Mouse (Mus musculus): Measurements from ENCODE around the gene Nsd2. TPM values are rescaled to one million over a fixed set of nuclear protein-coding genes. Genes with fewer than 3 reads are reported as not detected.
"Not testable (repeated sequence)": the region's sequence is repeated elsewhere in the genome, so short reads cannot be mapped to it uniquely, and the experiment has no call there.

Nsd2 gene
- polyA plus RNA-seq, 1 experiment from 2014 or later = 48.6 TPM

DNA sequence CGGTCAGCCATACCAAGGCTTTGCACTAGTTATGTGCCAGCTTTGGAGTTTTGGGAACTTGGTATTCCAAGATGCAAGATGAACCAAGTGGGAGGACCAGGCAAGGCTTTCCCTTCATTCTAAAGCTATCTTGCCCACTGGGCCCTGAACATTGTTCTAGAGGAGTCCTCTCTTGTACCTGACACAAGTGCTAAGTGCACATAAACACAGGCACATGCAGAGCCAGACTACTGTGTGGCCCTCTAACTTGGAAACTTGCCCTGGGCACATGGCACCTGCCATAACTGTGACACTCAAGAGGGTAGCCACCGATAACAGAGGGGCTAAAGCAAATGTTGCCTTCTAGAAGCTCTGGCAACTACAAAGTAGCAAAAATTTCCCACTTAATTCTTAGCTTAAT lies 82.2 kb downstream of the Nsd2 start:
- no peaks in the 10 kb centered on the region for H3K4me1 ChIP-seq (replicated peaks; ENCODE audit: control insufficient read depth, insufficient read depth, low read length)
- H3K9ac ChIP-seq (ENCODE audit: low read depth, low read length) = no peak overlapping the region
- no peak for ATAC-seq (replicated peaks; ENCODE audit: low FRiP score)
- DNase-seq (ENCODE audit: low spot score) = no peak
- H3K4me2 ChIP-seq = no peak overlapping the region
- H3K9me3 ChIP-seq (ENCODE audit: control insufficient read depth, low read length) = no peaks in the 10 kb centered on the region
- H3K36me3 ChIP-seq (ENCODE audit: control insufficient read depth, insufficient read depth, low read length) = peaks cover 46% of the 10 kb centered on the region
- 95% methylated on average over 2 of the region's 2 CpGs for WGBS
- no peak overlapping the region for H3K27ac ChIP-seq (ENCODE audit: low read depth, low read length)
- H3K4me3 ChIP-seq (ENCODE audit: low read depth, low read length) = no peak overlapping the region
- H3K27me3 ChIP-seq (replicated peaks; ENCODE audit: control insufficient read depth, insufficient read depth, low read length) = no peaks in the 10 kb centered on the region

DNA sequence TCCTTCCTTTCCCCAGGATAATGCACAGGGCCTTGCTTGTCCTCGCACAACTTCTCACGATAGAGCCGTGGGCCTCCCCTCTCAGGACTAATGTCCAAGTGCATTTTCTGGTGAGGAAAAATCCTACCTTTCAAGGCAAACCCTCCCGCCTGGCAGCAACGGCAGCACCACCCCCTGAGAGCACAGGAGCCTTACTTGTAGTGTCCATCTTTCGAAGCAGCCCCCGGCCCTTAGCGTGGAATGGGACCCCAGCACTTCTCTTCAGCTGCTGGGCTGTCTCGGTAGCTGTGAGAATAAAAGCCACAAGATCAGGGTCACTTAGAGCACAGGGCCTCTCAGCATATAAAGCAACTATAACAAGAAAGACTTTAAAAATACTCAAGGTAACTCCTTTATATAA lies 82.7 kb downstream of the Nsd2 start:
- no peak for ATAC-seq (replicated peaks; ENCODE audit: low FRiP score)
- 91% methylated on average over 9 of the region's 9 CpGs for WGBS
- H3K36me3 ChIP-seq (ENCODE audit: control insufficient read depth, insufficient read depth, low read length) = peaks cover 43% of the 10 kb centered on the region

DNA sequence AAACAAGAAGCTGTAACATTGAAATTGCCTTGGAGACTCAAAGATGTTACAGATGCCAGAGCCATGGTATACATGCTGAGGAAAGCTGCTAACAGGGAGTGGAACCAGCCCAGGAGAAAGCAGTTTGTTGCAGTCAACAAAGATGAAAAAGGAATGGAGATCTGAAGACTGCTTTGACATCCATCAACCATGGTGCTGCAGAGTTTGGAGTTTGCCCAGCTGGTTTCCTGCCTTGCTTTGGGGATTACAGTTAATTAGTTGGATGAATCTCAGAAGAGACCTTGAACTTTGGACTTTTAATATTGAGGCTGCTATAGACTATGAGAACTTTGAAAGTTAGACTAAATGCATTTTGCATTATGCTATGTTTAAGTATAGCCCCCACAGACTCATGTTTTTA lies 94.5 kb downstream of the Nsd2 start:
- not testable (repeated sequence) for H3K27me3 ChIP-seq (replicated peaks; ENCODE audit: control insufficient read depth, insufficient read depth, low read length); H3K9me3 ChIP-seq (ENCODE audit: control insufficient read depth, low read length); ATAC-seq (replicated peaks; ENCODE audit: low FRiP score); H3K27ac ChIP-seq (ENCODE audit: low read depth, low read length); H3K4me3 ChIP-seq (ENCODE audit: low read depth, low read length); H3K9ac ChIP-seq (ENCODE audit: low read depth, low read length); H3K4me1 ChIP-seq (replicated peaks; ENCODE audit: control insufficient read depth, insufficient read depth, low read length); H3K4me2 ChIP-seq; DNase-seq (ENCODE audit: low spot score)
- H3K36me3 ChIP-seq (ENCODE audit: control insufficient read depth, insufficient read depth, low read length) = peaks cover 32% of the 10 kb centered on the region

More for the DNA sequence above, 82.7 kb downstream of the Nsd2 start:
- H3K9ac ChIP-seq (ENCODE audit: low read depth, low read length) = no peak overlapping the region
- no peak for DNase-seq (ENCODE audit: low spot score)
- H3K4me2 ChIP-seq = no peak overlapping the region
- H3K4me3 ChIP-seq (ENCODE audit: low read depth, low read length) = no peak overlapping the region
- no peak overlapping the region for H3K27ac ChIP-seq (ENCODE audit: low read depth, low read length)
- no peaks in the 10 kb centered on the region for H3K4me1 ChIP-seq (replicated peaks; ENCODE audit: control insufficient read depth, insufficient read depth, low read length)
- H3K9me3 ChIP-seq (ENCODE audit: control insufficient read depth, low read length) = no peaks in the 10 kb centered on the region
- H3K27me3 ChIP-seq (replicated peaks; ENCODE audit: control insufficient read depth, insufficient read depth, low read length) = no peaks in the 10 kb centered on the region

DNA sequence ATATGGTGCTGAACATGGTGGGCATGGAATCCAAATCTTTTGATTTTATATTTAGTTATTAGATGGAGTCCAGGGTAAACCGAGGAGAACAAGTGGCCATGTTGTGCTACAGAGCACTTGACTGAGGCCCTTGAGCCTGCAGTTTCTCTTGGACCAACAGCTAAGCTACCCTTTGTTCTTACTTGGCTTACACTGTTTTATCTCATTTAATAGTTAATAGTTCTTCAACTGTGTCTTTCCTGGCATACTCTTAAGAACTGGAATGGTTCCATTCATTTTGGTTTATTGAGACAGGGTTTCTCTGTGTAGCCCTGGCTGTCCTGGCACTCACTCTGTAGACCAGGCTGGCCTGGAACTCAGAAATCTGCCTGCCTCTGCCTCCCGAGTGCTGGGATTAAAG lies 96.1 kb downstream of the Nsd2 start:
- peaks cover 47% of the 10 kb centered on the region for H3K36me3 ChIP-seq (ENCODE audit: control insufficient read depth, insufficient read depth, low read length)
- WGBS = 94% methylated on average over 2 of the region's 2 CpGs
- not testable (repeated sequence) for DNase-seq (ENCODE audit: low spot score); H3K4me3 ChIP-seq (ENCODE audit: low read depth, low read length); H3K27me3 ChIP-seq (replicated peaks; ENCODE audit: control insufficient read depth, insufficient read depth, low read length); H3K9me3 ChIP-seq (ENCODE audit: control insufficient read depth, low read length); H3K27ac ChIP-seq (ENCODE audit: low read depth, low read length); ATAC-seq (replicated peaks; ENCODE audit: low FRiP score); H3K9ac ChIP-seq (ENCODE audit: low read depth, low read length); H3K4me2 ChIP-seq; H3K4me1 ChIP-seq (replicated peaks; ENCODE audit: control insufficient read depth, insufficient read depth, low read length)

DNA sequence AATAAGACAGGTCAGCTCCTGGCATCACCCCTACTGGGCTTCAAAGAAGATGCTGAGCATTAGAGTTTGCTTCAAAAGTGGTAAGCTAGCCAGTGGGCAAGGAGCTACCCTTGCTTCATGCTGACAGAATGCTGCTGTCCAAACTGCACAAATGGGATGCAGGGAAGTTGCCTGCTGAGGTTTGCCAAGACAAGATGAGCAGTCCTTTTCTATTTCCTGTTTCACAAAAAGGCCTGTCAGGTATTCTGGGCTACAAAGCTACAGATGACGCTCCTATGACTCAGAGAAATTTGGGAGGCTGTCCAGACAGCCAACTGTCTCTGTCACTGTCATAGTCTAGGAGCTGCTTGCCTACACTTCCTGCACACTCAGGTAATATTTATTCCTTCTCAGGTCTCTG lies 98.9 kb downstream of the Nsd2 start:
- Histone ChIP-seq H3K4me3 (ENCODE audit: low read depth, low read length) (no peak overlapping the region), H3K9me3 (ENCODE audit: control insufficient read depth, low read length) (no peaks in the 10 kb centered on the region), H3K9ac (ENCODE audit: low read depth, low read length) (no peak overlapping the region), H3K36me3 (ENCODE audit: control insufficient read depth, insufficient read depth, low read length) (peaks cover 41% of the 10 kb centered on the region), H3K4me2 (no peak overlapping the region), H3K27ac (ENCODE audit: low read depth, low read length) (no peak overlapping the region), H3K4me1 (replicated peaks; ENCODE audit: control insufficient read depth, insufficient read depth, low read length) (peaks cover 10% of the 10 kb centered on the region), H3K27me3 (replicated peaks; ENCODE audit: control insufficient read depth, insufficient read depth, low read length) (no peaks in the 10 kb centered on the region)
- no peak for ATAC-seq (replicated peaks; ENCODE audit: low FRiP score)
- no peak for DNase-seq (ENCODE audit: low spot score)
- WGBS = 93% methylated on average over 1 of the region's 1 CpGs

DNA sequence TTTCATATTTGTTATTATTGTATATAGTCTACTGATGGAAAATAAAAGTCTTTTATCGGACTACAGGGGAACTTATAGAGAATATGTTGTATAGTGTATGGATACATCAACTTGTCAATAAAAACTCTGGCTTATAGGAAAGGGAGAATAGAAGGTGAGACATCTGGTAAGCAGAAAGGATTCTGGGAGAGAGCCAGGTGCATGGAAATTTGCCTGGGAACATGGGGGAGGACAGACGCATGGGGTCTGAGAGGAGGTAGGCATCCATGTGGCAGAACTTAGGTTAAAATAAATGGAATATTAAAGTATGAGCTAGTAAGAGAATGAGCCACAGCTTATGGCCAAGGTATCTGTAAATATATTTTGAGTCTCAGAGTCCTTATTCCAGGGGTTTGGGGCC lies 99.5 kb downstream of the Nsd2 start:
- Histone ChIP-seq H3K4me1 (replicated peaks; ENCODE audit: control insufficient read depth, insufficient read depth, low read length) (peaks cover 10% of the 10 kb centered on the region), H3K27ac (ENCODE audit: low read depth, low read length) (no peak overlapping the region), H3K36me3 (ENCODE audit: control insufficient read depth, insufficient read depth, low read length) (peaks cover 41% of the 10 kb centered on the region), H3K9me3 (ENCODE audit: control insufficient read depth, low read length) (no peaks in the 10 kb centered on the region), H3K27me3 (replicated peaks; ENCODE audit: control insufficient read depth, insufficient read depth, low read length) (no peaks in the 10 kb centered on the region), H3K4me2 (no peak overlapping the region), H3K9ac (ENCODE audit: low read depth, low read length) (no peak overlapping the region), H3K4me3 (ENCODE audit: low read depth, low read length) (no peak overlapping the region)
- DNase-seq (ENCODE audit: low spot score) (no peak), ATAC-seq (replicated peaks; ENCODE audit: low FRiP score) (no peak)
- WGBS = 97% methylated on average over 2 of the region's 2 CpGs

DNA sequence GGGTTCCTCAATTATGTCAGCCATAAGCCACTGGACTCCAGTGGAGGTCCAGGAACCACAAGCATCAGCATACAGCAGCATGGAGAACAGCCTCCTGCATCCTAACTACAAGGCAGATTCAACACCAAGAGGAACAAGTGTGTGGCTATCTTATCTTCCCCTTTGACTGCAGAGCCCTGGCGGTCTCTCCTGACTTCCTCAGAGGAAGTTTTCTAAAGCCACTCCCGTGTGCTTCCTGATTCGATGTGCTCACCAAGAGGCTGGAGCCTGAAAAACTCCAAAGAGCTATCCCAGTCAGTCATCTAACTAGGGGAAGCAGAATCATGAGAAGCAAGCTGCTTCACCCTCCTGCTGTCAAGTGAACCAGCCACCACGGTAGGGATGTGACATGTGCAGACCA lies 100.4 kb downstream of the Nsd2 start:
- no peak overlapping the region for H3K4me2 ChIP-seq
- H3K4me3 ChIP-seq (ENCODE audit: low read depth, low read length) = no peak overlapping the region
- no peak overlapping the region for H3K27ac ChIP-seq (ENCODE audit: low read depth, low read length)
- DNase-seq (ENCODE audit: low spot score) = no peak
- H3K4me1 ChIP-seq (replicated peaks; ENCODE audit: control insufficient read depth, insufficient read depth, low read length) = peaks cover 10% of the 10 kb centered on the region
- H3K9me3 ChIP-seq (ENCODE audit: control insufficient read depth, low read length) = no peaks in the 10 kb centered on the region
- ATAC-seq (replicated peaks; ENCODE audit: low FRiP score) = no peak
- H3K9ac ChIP-seq (ENCODE audit: low read depth, low read length) = no peak overlapping the region
- 41% methylated on average over 4 of the region's 4 CpGs for WGBS
- peaks cover 35% of the 10 kb centered on the region for H3K36me3 ChIP-seq (ENCODE audit: control insufficient read depth, insufficient read depth, low read length)
- H3K27me3 ChIP-seq (replicated peaks; ENCODE audit: control insufficient read depth, insufficient read depth, low read length) = no peaks in the 10 kb centered on the region

DNA sequence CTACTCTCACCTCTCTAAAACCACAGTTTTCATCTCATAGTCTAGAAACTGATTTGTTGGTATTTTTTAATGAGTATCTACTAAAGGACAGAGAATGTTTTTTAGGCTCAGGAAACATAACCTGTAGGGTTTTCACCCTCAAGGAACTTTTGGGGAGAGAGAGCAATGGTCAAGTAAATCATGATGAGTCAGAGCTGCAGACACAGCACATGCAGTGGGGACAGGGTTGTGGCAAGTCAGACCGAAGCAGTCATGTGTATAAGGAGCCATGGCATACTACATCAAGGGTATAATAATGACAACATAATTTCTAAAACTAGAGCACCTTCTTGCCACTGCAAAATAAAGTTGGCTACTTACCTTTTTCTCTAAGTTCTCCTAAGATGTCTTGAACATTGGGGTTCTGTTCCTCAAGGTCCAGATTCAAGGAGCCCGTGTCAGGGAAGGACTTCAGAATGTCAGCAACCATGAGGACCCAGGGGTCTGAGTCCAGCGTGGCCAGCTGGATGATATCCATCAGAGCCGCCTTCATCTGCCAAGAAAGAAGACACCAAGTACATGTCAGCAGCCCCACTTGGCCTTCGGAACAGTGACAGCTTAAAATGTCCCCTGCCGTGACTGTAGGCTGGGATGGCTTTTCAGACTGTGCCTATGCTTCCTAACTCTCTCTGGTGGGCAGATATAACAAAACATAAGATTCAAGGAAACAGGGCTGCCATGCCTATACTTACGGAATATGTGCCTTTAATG lies 101.1 kb downstream of the Nsd2 start:
- DNase-seq (ENCODE audit: low spot score) (no peak), ATAC-seq (replicated peaks; ENCODE audit: low FRiP score) (no peak)
- no peak overlapping the region for H3K4me2 ChIP-seq
- no peaks in the 10 kb centered on the region for H3K9me3 ChIP-seq (ENCODE audit: control insufficient read depth, low read length)
- no peaks in the 10 kb centered on the region for H3K27me3 ChIP-seq (replicated peaks; ENCODE audit: control insufficient read depth, insufficient read depth, low read length)
- H3K4me3 ChIP-seq (ENCODE audit: low read depth, low read length) = no peak overlapping the region
- 84% methylated on average over 7 of the region's 7 CpGs for WGBS
- no peak overlapping the region for H3K27ac ChIP-seq (ENCODE audit: low read depth, low read length)
- H3K4me1 ChIP-seq (replicated peaks; ENCODE audit: control insufficient read depth, insufficient read depth, low read length) = peaks cover 10% of the 10 kb centered on the region
- peaks cover 33% of the 10 kb centered on the region for H3K36me3 ChIP-seq (ENCODE audit: control insufficient read depth, insufficient read depth, low read length)
- H3K9ac ChIP-seq (ENCODE audit: low read depth, low read length) = no peak overlapping the region

DNA sequence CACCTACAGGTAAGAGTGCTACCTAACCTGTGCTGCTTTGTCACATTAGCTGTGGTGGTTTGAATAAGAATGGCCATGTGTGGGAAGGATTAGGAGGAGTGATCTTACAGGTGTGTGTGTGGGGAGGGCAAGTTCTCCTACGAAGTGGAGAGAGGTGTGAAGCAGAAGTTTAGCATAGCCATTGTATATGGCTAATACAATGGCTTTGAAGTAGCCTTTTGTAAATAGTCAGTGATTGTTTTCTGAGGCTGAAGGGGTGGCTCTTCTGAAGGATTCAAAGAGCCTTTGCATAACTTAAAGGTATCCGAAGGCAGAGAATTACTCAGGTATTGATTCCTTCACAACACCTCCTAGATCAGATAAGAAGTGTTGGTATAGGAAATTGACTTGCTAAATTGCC lies 102.0 kb downstream of the Nsd2 start:
- ATAC-seq (replicated peaks; ENCODE audit: low FRiP score) (no peak), DNase-seq (ENCODE audit: low spot score) (no peak)
- Histone ChIP-seq H3K9ac (ENCODE audit: low read depth, low read length) (no peak overlapping the region), H3K27me3 (replicated peaks; ENCODE audit: control insufficient read depth, insufficient read depth, low read length) (no peaks in the 10 kb centered on the region), H3K36me3 (ENCODE audit: control insufficient read depth, insufficient read depth, low read length) (peaks cover 36% of the 10 kb centered on the region), H3K4me1 (replicated peaks; ENCODE audit: control insufficient read depth, insufficient read depth, low read length) (peaks cover 10% of the 10 kb centered on the region), H3K4me2 (no peak overlapping the region), H3K9me3 (ENCODE audit: control insufficient read depth, low read length) (no peaks in the 10 kb centered on the region), H3K27ac (ENCODE audit: low read depth, low read length) (no peak overlapping the region), H3K4me3 (ENCODE audit: low read depth, low read length) (no peak overlapping the region)
- WGBS = 62% methylated on average over 2 of the region's 2 CpGs
